Mouse (Mus musculus) lung, adult 2 months (tissue): ENCODE data around the gene Crnkl1.
"Not testable (repeated sequence)": the region's sequence is repeated elsewhere in the genome, so short reads cannot be mapped to it uniquely, and the experiment has no call there.

Experiments
- CTCF ChIP-seq: fragments of 200-500 bp; IDR thresholded peaks from 2 replicates; pipeline ENCODE4 v1.5.1; 2011; ENCODE audit warnings: mild to moderate bottlenecking, low read length, control low read depth; ENCODE audit not compliant: insufficient read depth
- POLR2A ChIP-seq: fragments of 200-500 bp; IDR thresholded peaks from 2 replicates; pipeline ENCODE4 v1.6.1; 2011; ENCODE audit warnings: low read depth, mild to moderate bottlenecking, control low read depth, low read length, borderline replicate concordance; ENCODE audit errors: extremely low read depth

- TF ChIP-seq CTCF, POLR2A: not testable (repeated sequence)
Observed at GRCm38 (mm10) chr2:145905884-145906283, 28.9 kb downstream of the Crnkl1 start.
